Mouse (Mus musculus) hindbrain, embryonic 10.5 days (tissue): Measurements from ENCODE around the gene Atrip. TPM values are rescaled to one million over a fixed set of nuclear protein-coding genes. Genes with fewer than 3 reads are reported as not detected.
A peak's percentile ranks its signal among the peaks of the same experiment; 100 is the strongest.

Source experiments
- DNase-seq: peaks from one replicate; pipeline ENCODE4 v3.0.0-alpha.2; 2017; ENCODE audit warnings: low spot score
- H3K27ac ChIP-seq: fragments of 300-500 bp; sonication (generic); 2 replicates; pipeline ENCODE4 v1.5.1; 2016; ENCODE audit warnings: mild to moderate bottlenecking, moderate library complexity
- H3K27me3 ChIP-seq: fragments of 300-500 bp; sonication (generic); 2 replicates; pipeline ENCODE4 v1.6.1; 2016; ENCODE audit warnings: mild to moderate bottlenecking; ENCODE audit not compliant: poor library complexity, insufficient read depth, severe bottlenecking
- H3K36me3 ChIP-seq: fragments of 300-500 bp; sonication (generic); 2 replicates; pipeline ENCODE4 v1.6.1; 2016; ENCODE audit warnings: mild to moderate bottlenecking, moderate library complexity
- H3K4me1 ChIP-seq: fragments of 300-500 bp; sonication (generic); replicated peaks from 2 replicates; pipeline ENCODE4 v1.6.1; 2016; ENCODE audit warnings: mild to moderate bottlenecking
- H3K4me3 ChIP-seq: fragments of 300-500 bp; sonication (generic); 2 replicates; pipeline ENCODE4 v1.5.1; 2016; ENCODE audit warnings: mild to moderate bottlenecking, moderate library complexity
- H3K9me3 ChIP-seq: fragments of 300-500 bp; sonication (generic); 2 replicates; pipeline ENCODE4 v1.6.1; 2016; ENCODE audit warnings: mild to moderate bottlenecking, moderate library complexity
- WGBS: fragments of 180-500 bp; shearing (Covaris S2); methylation state at CpG from one replicate; pipeline ENCODE4 v1.1.7; 2016; 5-methylcytosine and 5-hydroxymethylcytosine counted together
- polyA plus RNA-seq: library from polyadenylated mRNA; unstranded; fragments of >200 nt; fragmentation: Nextera tagmentation; extraction: Ambion mirVana; gene quantifications from 2 replicates; pipeline ENCODE4 v1.2.1, GENCODE M21; 2016

The Atrip gene
- polyA plus RNA-seq, 1 experiment from 2014 or later = 30.5 TPM

GRCm38 (mm10) chr9:109068095-109068735 is 5.7 kb downstream of the Atrip start:
- WGBS = 96% methylated on average over 3 of the region's 3 CpGs
- no peaks in the 10 kb centered on the region for H3K27me3 ChIP-seq
- DNase-seq = no peak
- H3K36me3 ChIP-seq = peaks cover 86% of the 10 kb centered on the region
- peaks cover 10% of the 10 kb centered on the region for H3K4me1 ChIP-seq
- H3K9me3 ChIP-seq = no peaks in the 10 kb centered on the region
- no peak overlapping the region for H3K27ac ChIP-seq
- no peak overlapping the region for H3K4me3 ChIP-seq

- H3K4me3 ChIP-seq = no peak overlapping the region
- H3K4me1 ChIP-seq = peaks cover 16% of the 10 kb centered on the region
- WGBS = 91% methylated on average over 5 of the region's 5 CpGs
- peaks cover 97% of the 10 kb centered on the region for H3K36me3 ChIP-seq
- no peaks in the 10 kb centered on the region for H3K27me3 ChIP-seq
- no peak for DNase-seq
- no peaks in the 10 kb centered on the region for H3K9me3 ChIP-seq
- no peak overlapping the region for H3K27ac ChIP-seq
Observed at GRCm38 (mm10) chr9:109060898-109061295, 13.0 kb downstream of the Atrip start.

GRCm38 (mm10) chr9:109060184-109060897 is 13.6 kb downstream of the Atrip start:
- Histone ChIP-seq H3K4me3 (no peak overlapping the region), H3K27me3 (no peaks in the 10 kb centered on the region), H3K27ac (peak overlapping the region; percentile 87; the same call in 1 of the 2 replicates), H3K36me3 (peaks cover 92% of the 10 kb centered on the region), H3K9me3 (no peaks in the 10 kb centered on the region), H3K4me1 (peaks cover 19% of the 10 kb centered on the region)
- no peak for DNase-seq
- whole genome bisulfite sequencing = 90% methylated on average over 16 of the region's 16 CpGs

- peak within 1 kb of the TSS; percentile 87 for H3K27ac ChIP-seq
- 33% methylated on average over 15 of the region's 15 CpGs for WGBS
- H3K36me3 ChIP-seq = peaks cover 82% of the 10 kb centered on the region
- peaks cover 28% of the 10 kb centered on the region for H3K4me1 ChIP-seq
- H3K27me3 ChIP-seq = no peaks in the 10 kb centered on the region
- H3K4me3 ChIP-seq = peak within 1 kb of the TSS; percentile 43
- no peaks in the 10 kb centered on the region for H3K9me3 ChIP-seq
- DNase-seq = peak; percentile 87
Observed at GRCm38 (mm10) chr9:109059136-109059903, 14.6 kb downstream of the Atrip start, which contains the start of gene Trex1. TSS of gene Trex1 (minus strand) at chr9:109059734.

DNA sequence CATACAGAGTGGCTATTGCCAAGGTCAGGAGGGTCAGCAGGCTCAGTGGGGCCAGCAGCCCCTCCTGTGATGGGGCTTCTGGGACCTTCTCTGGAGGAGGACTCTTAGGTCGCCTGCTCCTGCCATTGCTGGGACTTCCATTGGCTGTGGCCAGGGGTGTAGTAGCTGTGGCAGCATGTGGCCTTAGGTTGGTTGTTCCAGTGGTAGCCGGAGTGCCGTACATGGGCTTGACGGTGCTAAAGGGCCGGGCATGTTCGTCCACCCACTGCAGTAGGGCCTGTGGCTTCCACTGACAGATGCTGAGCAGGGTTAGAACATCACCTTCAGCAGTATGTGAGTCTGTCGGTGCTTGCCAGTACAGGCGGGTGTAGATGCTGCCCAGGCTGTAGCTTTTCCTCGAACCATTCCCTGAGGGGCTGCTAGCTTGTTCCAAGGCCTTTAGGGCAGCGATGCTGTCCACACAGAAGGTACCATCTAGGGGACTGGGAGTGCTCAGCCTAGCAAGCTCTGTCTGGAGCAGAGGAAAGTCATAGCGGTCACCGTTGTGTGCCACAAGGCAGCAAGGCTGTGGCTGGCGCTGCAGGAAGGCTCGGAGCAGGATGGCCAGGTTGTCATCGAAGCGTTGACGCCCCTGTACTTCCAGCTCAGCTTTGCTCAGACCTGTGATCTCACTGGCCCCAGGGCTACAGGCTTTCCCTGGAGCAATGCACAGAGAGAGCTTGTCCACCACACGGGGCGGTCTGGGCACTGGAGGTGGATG is 15.7 kb downstream of the Atrip start:
- H3K36me3 ChIP-seq = peaks cover 70% of the 10 kb centered on the region
- H3K4me3 ChIP-seq = no peak overlapping the region
- 92% methylated on average over 19 of the region's 19 CpGs for WGBS
- H3K27me3 ChIP-seq = no peaks in the 10 kb centered on the region
- H3K4me1 ChIP-seq = peaks cover 30% of the 10 kb centered on the region
- DNase-seq = no peak
- H3K9me3 ChIP-seq = no peaks in the 10 kb centered on the region
- H3K27ac ChIP-seq = no peak overlapping the region; the same call in 1 of the 2 replicates

DNA sequence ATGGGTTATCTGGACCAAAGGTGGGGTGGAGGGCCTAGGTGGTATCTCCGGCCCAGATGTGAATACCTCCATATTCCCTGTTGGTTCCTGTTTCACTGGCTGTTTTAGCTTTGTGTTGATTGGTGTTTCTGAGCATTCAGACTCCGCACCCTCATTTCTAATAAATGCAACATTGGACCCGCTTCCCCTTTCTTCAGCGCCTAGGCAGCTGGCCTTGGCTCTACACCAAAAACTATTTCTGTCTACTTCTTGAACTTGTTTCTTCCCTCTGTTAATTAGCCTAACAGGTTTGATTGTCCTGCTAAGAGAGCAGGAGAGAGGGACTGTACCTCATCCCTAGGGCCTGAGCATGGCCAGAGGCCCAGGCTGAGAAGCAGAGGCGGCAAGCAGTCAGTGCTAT is 16.4 kb downstream of the Atrip start:
- no peaks in the 10 kb centered on the region for H3K9me3 ChIP-seq
- H3K36me3 ChIP-seq = peaks cover 64% of the 10 kb centered on the region
- peaks cover 33% of the 10 kb centered on the region for H3K4me1 ChIP-seq
- H3K27me3 ChIP-seq = no peaks in the 10 kb centered on the region
- no peak for DNase-seq
- H3K27ac ChIP-seq = no peak overlapping the region
- H3K4me3 ChIP-seq = no peak overlapping the region
- 95% methylated on average over 5 of the region's 5 CpGs for WGBS

- WGBS = 91% methylated on average over 4 of the region's 4 CpGs
- H3K27me3 ChIP-seq = no peaks in the 10 kb centered on the region
- peaks cover 33% of the 10 kb centered on the region for H3K4me1 ChIP-seq
- DNase-seq = no peak
- H3K27ac ChIP-seq = no peak overlapping the region
- no peak overlapping the region for H3K4me3 ChIP-seq
- H3K36me3 ChIP-seq = peaks cover 58% of the 10 kb centered on the region
- H3K9me3 ChIP-seq = no peaks in the 10 kb centered on the region
Observed at GRCm38 (mm10) chr9:109056916-109057315, 17.0 kb downstream of the Atrip start.

GRCm38 (mm10) chr9:109056081-109056690 is 17.7 kb downstream of the Atrip start:
- Histone ChIP-seq H3K4me3 (no peak overlapping the region), H3K4me1 (peaks cover 33% of the 10 kb centered on the region), H3K27me3 (no peaks in the 10 kb centered on the region), H3K27ac (no peak overlapping the region), H3K9me3 (no peaks in the 10 kb centered on the region), H3K36me3 (peaks cover 58% of the 10 kb centered on the region)
- 93% methylated on average over 17 of the region's 17 CpGs for WGBS
- DNase-seq = no peak

DNA sequence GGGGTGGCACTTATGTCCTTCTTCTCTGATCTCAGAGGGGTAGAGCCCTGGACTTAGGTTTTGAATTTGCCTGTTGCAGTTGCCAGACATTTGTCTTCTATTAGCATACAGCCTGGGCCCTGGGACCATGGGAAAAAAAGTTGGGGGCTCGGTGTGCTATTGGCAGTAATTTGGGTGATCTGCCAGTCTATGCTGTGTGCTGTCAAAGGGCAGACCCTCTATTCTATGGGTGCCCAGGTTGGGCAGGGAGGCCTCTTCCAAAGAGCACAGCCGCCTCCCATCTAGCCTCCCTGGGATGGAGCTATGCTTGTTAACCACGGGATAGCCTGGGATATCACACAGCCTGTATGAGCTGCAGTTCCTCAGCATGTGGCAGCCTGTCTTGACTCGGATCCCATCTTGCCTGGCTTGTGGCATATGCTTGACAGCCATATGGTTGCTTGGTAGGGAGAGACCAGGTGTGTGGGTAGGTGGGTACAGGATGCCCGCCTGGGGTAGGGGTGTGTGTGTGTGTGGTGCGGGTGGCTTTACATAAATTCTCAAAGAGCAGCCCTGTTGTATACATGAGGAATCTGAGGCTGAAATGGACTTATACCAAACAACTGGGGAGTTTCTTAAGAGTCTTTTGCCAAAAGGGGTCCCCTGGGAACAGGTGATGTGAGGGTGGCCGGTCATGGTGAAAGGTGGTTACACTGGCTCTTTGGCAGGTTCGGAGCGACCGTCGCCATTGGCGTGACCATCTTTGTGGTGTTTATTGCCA is 18.5 kb downstream of the Atrip start:
- H3K36me3 ChIP-seq = peaks cover 50% of the 10 kb centered on the region
- H3K4me1 ChIP-seq = peaks cover 33% of the 10 kb centered on the region
- H3K27ac ChIP-seq = peak overlapping the region; percentile 81
- no peak for DNase-seq
- H3K27me3 ChIP-seq = no peaks in the 10 kb centered on the region
- 90% methylated on average over 12 of the region's 12 CpGs for WGBS
- peak overlapping the region; percentile 30 for H3K4me3 ChIP-seq
- no peaks in the 10 kb centered on the region for H3K9me3 ChIP-seq

DNA sequence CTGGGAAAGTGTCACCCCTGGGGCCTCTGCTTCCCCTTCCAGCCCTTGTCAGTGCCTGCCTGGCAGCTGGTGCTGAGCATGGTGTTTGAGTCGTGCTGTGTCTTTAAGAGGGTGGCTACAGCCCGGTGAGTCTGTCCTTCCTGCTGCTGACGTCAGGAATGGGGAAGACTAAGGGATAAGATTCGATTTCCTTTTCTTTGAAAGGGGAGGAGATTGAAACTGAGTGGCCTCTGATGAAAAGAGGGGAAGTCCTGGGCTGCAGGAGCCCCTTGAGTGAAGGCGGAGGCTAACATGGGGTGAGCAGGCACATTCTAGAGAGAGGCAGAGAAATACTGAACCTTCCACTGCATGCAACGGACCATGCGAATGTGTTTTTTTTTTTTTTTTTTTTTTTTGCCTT is 19.2 kb downstream of the Atrip start:
- peaks cover 43% of the 10 kb centered on the region for H3K36me3 ChIP-seq
- H3K27me3 ChIP-seq = no peaks in the 10 kb centered on the region
- 13% methylated on average over 7 of the region's 7 CpGs for WGBS
- H3K4me3 ChIP-seq = peak overlapping the region; percentile 30
- H3K4me1 ChIP-seq = peaks cover 30% of the 10 kb centered on the region
- DNase-seq = peak; percentile 44
- H3K27ac ChIP-seq = peak overlapping the region; percentile 81
- no peaks in the 10 kb centered on the region for H3K9me3 ChIP-seq

GRCm38 (mm10) chr9:109053851-109054250 is 20.1 kb downstream of the Atrip start:
- Histone ChIP-seq H3K27me3 (no peaks in the 10 kb centered on the region), H3K27ac (no peak overlapping the region), H3K4me1 (peaks cover 21% of the 10 kb centered on the region), H3K36me3 (peaks cover 35% of the 10 kb centered on the region), H3K9me3 (no peaks in the 10 kb centered on the region), H3K4me3 (no peak overlapping the region)
- WGBS = 78% methylated on average over 6 of the region's 6 CpGs
- no peak for DNase-seq
